Mouse (Mus musculus) limb, embryonic 12.5 days (tissue): Measurements from ENCODE around the gene Atp1b1. TPM values are rescaled to one million over a fixed set of nuclear protein-coding genes. Genes with fewer than 3 reads are reported as not detected.

Experiments used
- polyA plus RNA-seq: library from polyadenylated mRNA; unstranded; fragments of >200 nt; fragmentation: Nextera tagmentation; extraction: Ambion mirVana; gene quantifications from 2 replicates; pipeline ENCODE4 v1.2.1, GENCODE M21; 2016

Atp1b1 gene
- polyA plus RNA-seq, 1 experiment from 2014 or later, result 3.3 TPM

Other genes with a start within 250 kb of the Atp1b1 start
- gene Slc19a2, start 209.3 kb downstream of the Atp1b1 start, polyA plus RNA-seq, result 9.7 and 10.1 TPM in 2 replicates
- 7.3 and 7.8 TPM in 2 replicates for gene Ccdc181, start 182.8 kb downstream of the Atp1b1 start, polyA plus RNA-seq
- 41.3 and 42.3 TPM in 2 replicates for gene Nme7, start 154.2 kb downstream of the Atp1b1 start, polyA plus RNA-seq
- gene Blzf1, start 150.9 kb downstream of the Atp1b1 start, polyA plus RNA-seq, result 24.7 and 27.5 TPM in 2 replicates